Mouse (Mus musculus) ES-E14 (cell line): ENCODE data around the gene Adcy5. TPM values are rescaled to one million over a fixed set of nuclear protein-coding genes. Genes with fewer than 3 reads are reported as not detected.

Experiments
- DNase-seq: peaks from one replicate; pipeline ENCODE4 v3.0.0-alpha.2; 2013; ENCODE audit warnings: low read depth, low spot score
- H3K27ac ChIP-seq: 2 replicates; pipeline ENCODE4 v1.5.1; 2012; ENCODE audit warnings: low read depth, mild to moderate bottlenecking, low read length, moderate library complexity, mixed read lengths; ENCODE audit not compliant: poor library complexity, insufficient read depth, severe bottlenecking
- H3K36me3 ChIP-seq: 2 replicates; pipeline ENCODE4 v1.6.1; 2012; ENCODE audit warnings: mild to moderate bottlenecking, low read length, moderate library complexity, mixed read lengths; ENCODE audit not compliant: control insufficient read depth, poor library complexity, insufficient read depth, severe bottlenecking
- H3K4me1 ChIP-seq, 2 experiments: fragments of 150-350 bp in 1 of 2; sonication (generic) in 1 of 2; 2 replicates each; pipeline ENCODE4 v1.6.1; 2012; ENCODE audit warnings: low read length in 2 of 2, mild to moderate bottlenecking in 1 of 2, mixed read lengths in 1 of 2; ENCODE audit not compliant: control insufficient read depth in 2 of 2, insufficient read depth in 2 of 2, poor library complexity in 1 of 2
- H3K4me3 ChIP-seq, 2 experiments: fragments of 150-350 bp in 1 of 2; sonication (generic) in 1 of 2; 2 replicates each; pipeline ENCODE4 v1.5.1; 2012; ENCODE audit warnings: low read length in 2 of 2, low read depth in 1 of 2, mild to moderate bottlenecking in 1 of 2, mixed read lengths in 1 of 2; ENCODE audit not compliant: insufficient read depth in 1 of 2, poor library complexity in 1 of 2, severe bottlenecking in 1 of 2
- H3K9ac ChIP-seq: 2 replicates; pipeline ENCODE4 v1.6.1; 2012; ENCODE audit warnings: low read depth, mild to moderate bottlenecking, low read length, mixed read lengths; ENCODE audit not compliant: poor library complexity, insufficient read depth, severe bottlenecking
- H3K9me3 ChIP-seq: fragments of 150-350 bp; sonication (generic); 2 replicates; pipeline ENCODE4 v1.6.1; 2012; ENCODE audit warnings: low read depth, mild to moderate bottlenecking, low read length; ENCODE audit not compliant: control insufficient read depth, insufficient read depth
- CHD2 ChIP-seq: IDR thresholded peaks from 2 replicates; pipeline ENCODE4 v1.6.1; 2014; ENCODE audit warnings: mild to moderate bottlenecking, low read depth, low read length, inconsistent platforms
- HCFC1 ChIP-seq: IDR thresholded peaks from 2 replicates; pipeline ENCODE4 v1.6.1; 2012; ENCODE audit warnings: low read length, inconsistent platforms, borderline replicate concordance; ENCODE audit not compliant: insufficient read depth
- MAFK ChIP-seq: IDR thresholded peaks from 2 replicates; pipeline ENCODE4 v1.6.1; 2014; ENCODE audit warnings: mild to moderate bottlenecking, low read depth, low read length, inconsistent platforms; ENCODE audit not compliant: insufficient read depth
- ZC3H11A ChIP-seq: IDR thresholded peaks from 2 replicates; pipeline ENCODE4 v1.6.1; 2012; ENCODE audit warnings: low read depth, mild to moderate bottlenecking, inconsistent platforms, low read length, borderline replicate concordance
- ZNF384 ChIP-seq: IDR thresholded peaks from 2 replicates; pipeline ENCODE4 v1.6.1; 2012; ENCODE audit warnings: low read depth, low read length, inconsistent platforms
- in situ Hi-C, 2 experiments: fragments of 600-800 bp; cut with MboI; formaldehyde crosslinking; loops; one replicate each; pipeline ENCODE4 v1.15.1; 2025; ENCODE audit warnings: low sequenced_read_pairs in 2 of 2, inconsistent platforms in 1 of 2; ENCODE audit not compliant: unreplicated experiment in 2 of 2
- total RNA-seq: library from RNA; depleted of rRNA; stranded (reverse); fragments of 300-350 nt; gene quantifications from 2 replicates; pipeline ENCODE4 v1.2.3, GENCODE M21; 2012

Gene Adcy5
- total RNA-seq, 1 experiment: 0.85 TPM

- DNase-seq: no peak
- no peaks in the 10 kb centered on the region for H3K36me3 ChIP-seq
- in situ Hi-C loops: no loop called here
- TF ChIP-seq MAFK (no peak), ZC3H11A (no peak)
- H3K4me3 ChIP-seq: no peak overlapping the region
- H3K27ac ChIP-seq: no peak overlapping the region
- no peaks in the 10 kb centered on the region for H3K9me3 ChIP-seq
- peaks cover 2 to 10% of the 10 kb centered on the region in 2 experiments; a peak in 3 of 4 replicates for H3K4me1 ChIP-seq
- no peak overlapping the region for H3K9ac ChIP-seq
Measured at GRCm38 (mm10) chr16:35239318-35239965, 84.8 kb downstream of the Adcy5 start.

GRCm38 (mm10) chr16:35239966-35240730 is 85.5 kb downstream of the Adcy5 start:
- TF ChIP-seq ZC3H11A (no peak), ZNF384 (no peak)
- no peak overlapping the region for H3K27ac ChIP-seq
- H3K9me3 ChIP-seq: no peaks in the 10 kb centered on the region
- in situ Hi-C loops: no loop called here
- H3K4me1 ChIP-seq: peaks cover 0 to 10% of the 10 kb centered on the region in 2 experiments; a peak in 3 of 4 replicates
- no peaks in the 10 kb centered on the region for H3K36me3 ChIP-seq
- no peak overlapping the region for H3K9ac ChIP-seq
- no peak overlapping the region for H3K4me3 ChIP-seq
- no peak for DNase-seq

GRCm38 (mm10) chr16:35247364-35247763 is 92.7 kb downstream of the Adcy5 start:
- DNase-seq: no peak
- Histone ChIP-seq H3K4me1 (no peaks in the 10 kb centered on the region), H3K9me3 (no peaks in the 10 kb centered on the region), H3K27ac (no peak overlapping the region), H3K9ac (no peak overlapping the region), H3K36me3 (no peaks in the 10 kb centered on the region), H3K4me3 (no peak overlapping the region)
- in situ Hi-C loops: no loop called here
- TF ChIP-seq ZC3H11A (no peak), CHD2 (no peak), HCFC1 (no peak), ZNF384 (no peak), MAFK (no peak)

- no peaks in the 10 kb centered on the region for H3K9me3 ChIP-seq
- no peak overlapping the region for H3K27ac ChIP-seq
- no peak overlapping the region for H3K4me3 ChIP-seq
- in situ Hi-C loops: no loop called here
- H3K36me3 ChIP-seq: no peaks in the 10 kb centered on the region
- TF ChIP-seq MAFK (no peak), CHD2 (no peak), ZC3H11A (no peak; the same call in 1 of the 2 replicates), HCFC1 (no peak), ZNF384 (no peak)
- no peak for DNase-seq
- H3K9ac ChIP-seq: no peak overlapping the region
- no peaks in the 10 kb centered on the region for H3K4me1 ChIP-seq
Measured at GRCm38 (mm10) chr16:35248825-35249224, 94.1 kb downstream of the Adcy5 start.
